In genomic region chr2:3629741-3630140, GRCm38 (mm10) we compare ENCODE assay signal across 10 mouse cellular contexts. TPM values are rescaled to one million over a fixed set of nuclear protein-coding genes. Genes with fewer than 3 reads are reported as not detected.
DNase-seq lines count a peak whose midpoint lies in the region; ATAC-seq and TF ChIP-seq lines count a peak whose summit lies in the region.
"Had no signal": no experiment of that assay in that cellular context is flagged by ENCODE, and none has a peak within 500 bp of the region (broad histone marks: within the 10 kb centered on the region; RNA-seq: fewer than 3 reads in every experiment).

No protein-coding gene starts in this region.

- intact Hi-C loops in heart, postnatal 10 days (cut with DNase I) = loop anchor here (5.0 kb wide), 1 partner anchor 138 kb away; no protein-coding TSS in a partner anchor

- in situ Hi-C loops in CH12.LX (cut with MboI; ENCODE audit: low pct_ligation_motif_present, low pct_unique_long_range_greater_than_20kb, low sequenced_read_pairs) = no loop called here

- H3K9ac ChIP-seq in kidney, embryonic 15.5 days = no peak overlapping the region
- no peak overlapping the region for H3K9ac ChIP-seq in CH12.LX (ENCODE audit: insufficient read depth, low read depth)
- no peak overlapping the region for H3K9ac ChIP-seq in liver, embryonic 14.5 days (replicated peaks)
- no peak overlapping the region for H3K9ac ChIP-seq in forebrain, embryonic 16.5 days (replicated peaks; ENCODE audit: low read depth, low read length)
- H3K9ac ChIP-seq: hindbrain, embryonic 15.5 days had no signal

- H3K9me3 ChIP-seq in kidney, embryonic 15.5 days (replicated peaks) = no peaks in the 10 kb centered on the region
- H3K9me3 ChIP-seq in CH12.LX (replicated peaks; ENCODE audit: low read length) = no peaks in the 10 kb centered on the region
- no peaks in the 10 kb centered on the region for H3K9me3 ChIP-seq in liver, embryonic 14.5 days (ENCODE audit: control insufficient read depth, low read length)
- H3K9me3 ChIP-seq in forebrain, embryonic 16.5 days (ENCODE audit: control insufficient read depth, low read length) = no peaks in the 10 kb centered on the region
- H3K9me3 ChIP-seq: hindbrain, embryonic 15.5 days had no signal

- TF ChIP-seq RAD21 in CH12.LX (IDR thresholded peaks at IDR 0.05; ENCODE audit: low read depth, low read length) = peak; percentile 42

- H3K79me2 ChIP-seq in CH12.LX (replicated peaks; ENCODE audit: control insufficient read depth, extremely low read depth, insufficient read depth, poor library complexity, severe bottlenecking) = no peaks in the 10 kb centered on the region

- TF ChIP-seq EP300 in CH12.LX (IDR thresholded peaks at IDR 0.05; ENCODE audit: low read length) = no peak
- no peak for TF ChIP-seq EP300 in liver, embryonic 14.5 days (IDR thresholded peaks at IDR 0.05; ENCODE audit: low read depth)

- H3K36me3 ChIP-seq in kidney, embryonic 15.5 days = no peaks in the 10 kb centered on the region
- no peaks in the 10 kb centered on the region for H3K36me3 ChIP-seq in CH12.LX (replicated peaks in 1 of 2; ENCODE audit: control insufficient read depth in 1 of 2, insufficient read depth in 1 of 2, low read length in 1 of 2)
- H3K36me3 ChIP-seq in liver, embryonic 14.5 days (replicated peaks; ENCODE audit: control insufficient read depth, insufficient read depth, low read depth) = no peaks in the 10 kb centered on the region
- no peaks in the 10 kb centered on the region for H3K36me3 ChIP-seq in forebrain, embryonic 16.5 days (ENCODE audit: control insufficient read depth, insufficient read depth)
- H3K36me3 ChIP-seq: hindbrain, embryonic 15.5 days had no signal

- peak in 1 of 2 experiments; percentile 50; a peak in 2 of 4 replicates for TF ChIP-seq CTCF in CH12.LX (conservative IDR thresholded peaks at IDR 0.05 in 1 of 2, IDR thresholded peaks at IDR 0.05 in 1 of 2; ENCODE audit: low read depth in 2 of 2, low read length in 2 of 2)
- TF ChIP-seq CTCF in liver, embryonic 14.5 days (IDR thresholded peaks at IDR 0.05; ENCODE audit: low read depth) = peak; percentile 64

- WGBS in kidney, embryonic 15.5 days = 86% methylated on average over 5 of the region's 5 CpGs
- WGBS in liver, embryonic 14.5 days (ENCODE audit: insufficient replicate concordance) = 67% methylated on average over 5 of the region's 5 CpGs
- WGBS in forebrain, embryonic 16.5 days = 83% methylated on average over 4 of the region's 5 CpGs

- H3K4me2 ChIP-seq in kidney, embryonic 15.5 days = no peak overlapping the region
- no peak overlapping the region for H3K4me2 ChIP-seq in CH12.LX (ENCODE audit: insufficient read depth, low read depth, poor library complexity, severe bottlenecking)
- H3K4me2 ChIP-seq in liver, embryonic 14.5 days (ENCODE audit: low read depth) = no peak overlapping the region
- H3K4me2 ChIP-seq in forebrain, embryonic 16.5 days (ENCODE audit: low read length) = no peak overlapping the region
- H3K4me2 ChIP-seq: hindbrain, embryonic 15.5 days had no signal

- ATAC-seq in kidney, embryonic 15.5 days (replicated peaks; ENCODE audit: low FRiP score) = no peak
- no peak for ATAC-seq in liver, embryonic 14.5 days (ENCODE audit: insufficient read depth)
- no peak for ATAC-seq in forebrain, embryonic 16.5 days

- H3K27ac ChIP-seq in kidney, embryonic 15.5 days = no peak overlapping the region
- no peak overlapping the region for H3K27ac ChIP-seq in CH12.LX (ENCODE audit: insufficient read depth, low read depth)
- no peak overlapping the region for H3K27ac ChIP-seq in liver, embryonic 14.5 days
- H3K27ac ChIP-seq in forebrain, embryonic 16.5 days (ENCODE audit: low read length) = no peak overlapping the region
- H3K27ac ChIP-seq: hindbrain, embryonic 15.5 days; macrophage had no signal

- H3K27me3 ChIP-seq in kidney, embryonic 15.5 days = no peaks in the 10 kb centered on the region
- no peaks in the 10 kb centered on the region for H3K27me3 ChIP-seq in CH12.LX (replicated peaks)
- no peaks in the 10 kb centered on the region for H3K27me3 ChIP-seq in liver, embryonic 14.5 days (ENCODE audit: control insufficient read depth, insufficient read depth, low read length)
- no peaks in the 10 kb centered on the region for H3K27me3 ChIP-seq in forebrain, embryonic 16.5 days (replicated peaks; ENCODE audit: control insufficient read depth, insufficient read depth, low read length)
- H3K27me3 ChIP-seq: hindbrain, embryonic 15.5 days had no signal

- H3K4me1 ChIP-seq in kidney, embryonic 15.5 days = no peaks in the 10 kb centered on the region
- H3K4me1 ChIP-seq in CH12.LX (ENCODE audit: control insufficient read depth in 1 of 2, insufficient read depth in 2 of 2) = 0 out of 4 replicates have a peak, but pooled peaks cover 0 to 4% of the 10 kb centered on the region in 2 experiments
- H3K4me1 ChIP-seq in liver, embryonic 14.5 days (replicated peaks; ENCODE audit: control insufficient read depth in 2 of 2, insufficient read depth in 2 of 2, low read length in 1 of 2) = no peaks in the 10 kb centered on the region
- no peaks in the 10 kb centered on the region for H3K4me1 ChIP-seq in forebrain, embryonic 16.5 days (replicated peaks; ENCODE audit: control insufficient read depth, insufficient read depth, low read length)
- H3K4me1 ChIP-seq: hindbrain, embryonic 15.5 days had no signal

- DNase-seq in kidney, adult 9 months = peak; percentile 27
- DNase-seq in 416B (ENCODE audit: low read depth) = peak; percentile 48
- peak; percentile 33 for DNase-seq in CH12.LX (ENCODE audit: extremely low read depth)
- no peak for DNase-seq in liver, embryonic 14.5 days (ENCODE audit: low read depth in 3 of 3, low spot score in 3 of 3)
- no peak for DNase-seq in heart, postnatal 10 days
- no peak for DNase-seq in heart, adult 8-10 months (ENCODE audit: low spot score)

- no peak for TF ChIP-seq POLR2A in CH12.LX (IDR thresholded peaks at IDR 0.05; ENCODE audit: low read depth, low read length)

- no peak overlapping the region for H3K4me3 ChIP-seq in kidney, embryonic 15.5 days (replicated peaks)
- no peak overlapping the region for H3K4me3 ChIP-seq in CH12.LX (replicated peaks in 1 of 3; ENCODE audit: low read depth in 2 of 3, low read length in 2 of 3, poor library complexity in 1 of 3)
- no peak overlapping the region for H3K4me3 ChIP-seq in liver, embryonic 14.5 days (ENCODE audit: insufficient read depth in 1 of 2, low read depth in 2 of 2, low read length in 2 of 2)
- H3K4me3 ChIP-seq in forebrain, embryonic 16.5 days (replicated peaks; ENCODE audit: low read length) = no peak overlapping the region
- H3K4me3 ChIP-seq: hindbrain, embryonic 15.5 days had no signal

- dilution Hi-C loops in CH12.LX (cut with MboI; ENCODE audit: extremely low pct_ligation_motif_present, extremely low pct_unique_long_range_greater_than_20kb, low sequenced_read_pairs) = no loop called here

TF ChIP-seq in CH12.LX, 34 proteins besides CTCF, POLR2A, EP300 and RAD21:
- TF ChIP-seq GABPA (IDR thresholded peaks at IDR 0.05; ENCODE audit: insufficient replicate concordance, low read depth, low read length) (no peak), SMC3 (IDR thresholded peaks at IDR 0.05; ENCODE audit: low read depth, low read length) (peak; percentile 65)

RNA-seq across cellular contexts. Expression of gene Fam107b, which starts 59.5 kb away (rescaled TPM):
- polyA plus RNA-seq in kidney, embryonic 15.5 days (2015; fragmentation: Nextera tagmentation; extraction: Ambion mirVana) = 58.7 and 59.9 TPM in 2 replicates
- 39.4 and 42.6 TPM in 2 replicates for total RNA-seq in CH12.LX (2012; rRNA removed)
- 113 and 115 TPM in 2 replicates for total RNA-seq in CH12.LX (2014; rRNA removed)
- polyA plus RNA-seq in CH12.LX (2012; ENCODE audit: insufficient read length, low read depth) = 71.7 and 93.4 TPM in 2 replicates
- 9.8 and 10.3 TPM in 2 replicates for polyA plus RNA-seq in liver, embryonic 14.5 days (2012; rRNA removed)
- polyA plus RNA-seq in liver, embryonic 14.5 days (2014; fragmentation: Nextera tagmentation; extraction: Ambion mirVana) = 20.8 and 21.4 TPM in 2 replicates
- 10 to 100 TPM; 20.7 to 23.9 TPM for total RNA-seq in heart, postnatal 10 days (2021)
- 1 to 10 TPM; 3.8 to 4.6 (median 4.1) TPM for total RNA-seq in heart, adult 8-10 months (2022)
- 61.7 and 72.1 TPM in 2 replicates for polyA plus RNA-seq in forebrain, embryonic 16.5 days (2015; fragmentation: Nextera tagmentation; extraction: Ambion mirVana)

Comparison
In these comparisons a context has a peak if more than half of its experiments do, and no peak if none do; other contexts are left out.
1. DNase-seq: peak in kidney, adult 9 months (single experiment), 416B (single experiment) and CH12.LX (single experiment); none in liver, embryonic 14.5 days (0 of 3), heart, postnatal 10 days (0 of 2) and heart, adult 8-10 months (single experiment).